Mouse (Mus musculus) gastrocnemius, adult 18-20 months (tissue): Measurements from ENCODE around the gene Abi1. TPM values are rescaled to one million over a fixed set of nuclear protein-coding genes. Genes with fewer than 3 reads are reported as not detected.
"Not testable (repeated sequence)": the region's sequence is repeated elsewhere in the genome, so short reads cannot be mapped to it uniquely, and the experiment has no call there.

Source experiments
- DNase-seq: peaks from one replicate; pipeline ENCODE4 v3.0.0; 2021; ENCODE audit warnings: low spot score
- total RNA-seq, 2 experiments: library from RNA; stranded (reverse); gene quantifications; 2 replicates each; pipeline ENCODE4 v1.2.3; 2021

The Abi1 gene
- total RNA-seq, 2 experiments from 2014 or later: 17.4 to 22.4 TPM

- DNase-seq: peak; percentile 45
Measured at GRCm38 (mm10) chr2:23034692-23035435, 5.2 kb downstream of the Abi1 start.

GRCm38 (mm10) chr2:23030631-23031030, 9.4 kb downstream of the Abi1 start:
- no peak for DNase-seq

GRCm38 (mm10) chr2:23028826-23029225, 11.2 kb downstream of the Abi1 start:
- DNase-seq: no peak

- no peak for DNase-seq
Measured at GRCm38 (mm10) chr2:23026379-23026778, 13.7 kb downstream of the Abi1 start.

GRCm38 (mm10) chr2:23023714-23024282, 16.2 kb downstream of the Abi1 start:
- DNase-seq: peak; percentile 28

GRCm38 (mm10) chr2:23023023-23023422, 17.0 kb downstream of the Abi1 start:
- no peak for DNase-seq

- DNase-seq: peak; percentile 49
Measured at GRCm38 (mm10) chr2:23021721-23022120, 18.3 kb downstream of the Abi1 start.

GRCm38 (mm10) chr2:23021320-23021719, 18.7 kb downstream of the Abi1 start:
- no peak for DNase-seq

- no peak for DNase-seq
Measured at GRCm38 (mm10) chr2:23019170-23019569, 20.9 kb downstream of the Abi1 start.

- no peak for DNase-seq
Measured at GRCm38 (mm10) chr2:23016121-23016520, 23.9 kb downstream of the Abi1 start.

GRCm38 (mm10) chr2:23015335-23015734, 24.7 kb downstream of the Abi1 start:
- no peak for DNase-seq

- not testable (repeated sequence) for DNase-seq
Measured at GRCm38 (mm10) chr2:23014935-23015334, 25.1 kb downstream of the Abi1 start.

- no peak for DNase-seq
Measured at GRCm38 (mm10) chr2:23008256-23008655, 31.8 kb downstream of the Abi1 start.

- DNase-seq: no peak
Measured at GRCm38 (mm10) chr2:23007577-23007976, 32.5 kb downstream of the Abi1 start.

- no peak for DNase-seq
Measured at GRCm38 (mm10) chr2:23007149-23007548, 32.9 kb downstream of the Abi1 start.

GRCm38 (mm10) chr2:23006219-23006618, 33.8 kb downstream of the Abi1 start:
- DNase-seq: peak; percentile 42

- no peak for DNase-seq
Measured at GRCm38 (mm10) chr2:23002637-23003036, 37.4 kb downstream of the Abi1 start.

- no peak for DNase-seq
Measured at GRCm38 (mm10) chr2:22999620-23000019, 40.4 kb downstream of the Abi1 start.

GRCm38 (mm10) chr2:22998804-22999203, 41.2 kb downstream of the Abi1 start:
- DNase-seq: no peak

GRCm38 (mm10) chr2:22998015-22998414, 42.0 kb downstream of the Abi1 start:
- no peak for DNase-seq

- DNase-seq: no peak
Measured at GRCm38 (mm10) chr2:22996071-22996470, 44.0 kb downstream of the Abi1 start.

- DNase-seq: no peak
Measured at GRCm38 (mm10) chr2:22985973-22986657, 53.9 kb downstream of the Abi1 start.
